Mouse (Mus musculus) G1E (cell line): ENCODE measurements around the gene Sim2.

ENCODE experiments used
- CTCF ChIP-seq: IDR thresholded peaks from 2 replicates; pipeline ENCODE4 v1.5.1; 2012; ENCODE audit warnings: low read depth, low read length, inconsistent platforms, mixed read lengths
- GATA1 ChIP-seq: IDR thresholded peaks from 2 replicates; pipeline ENCODE4 v1.6.1; 2012; ENCODE audit warnings: borderline replicate concordance, low read length, inconsistent platforms, mixed read lengths
- GATA2 ChIP-seq: IDR thresholded peaks from 2 replicates; pipeline ENCODE4 v1.6.1; 2012; ENCODE audit warnings: low read depth, low read length, inconsistent platforms, borderline replicate concordance
- POLR2AphosphoS5 ChIP-seq: IDR thresholded peaks from 2 replicates; pipeline ENCODE4 v1.6.1; 2012; ENCODE audit warnings: low read depth, low read length, inconsistent platforms; ENCODE audit not compliant: insufficient replicate concordance
- TAL1 ChIP-seq: conservative IDR thresholded peaks from 2 replicates; pipeline ENCODE4 v1.6.1; 2012; ENCODE audit warnings: low read depth, low read length, inconsistent platforms, mixed read lengths

DNA sequence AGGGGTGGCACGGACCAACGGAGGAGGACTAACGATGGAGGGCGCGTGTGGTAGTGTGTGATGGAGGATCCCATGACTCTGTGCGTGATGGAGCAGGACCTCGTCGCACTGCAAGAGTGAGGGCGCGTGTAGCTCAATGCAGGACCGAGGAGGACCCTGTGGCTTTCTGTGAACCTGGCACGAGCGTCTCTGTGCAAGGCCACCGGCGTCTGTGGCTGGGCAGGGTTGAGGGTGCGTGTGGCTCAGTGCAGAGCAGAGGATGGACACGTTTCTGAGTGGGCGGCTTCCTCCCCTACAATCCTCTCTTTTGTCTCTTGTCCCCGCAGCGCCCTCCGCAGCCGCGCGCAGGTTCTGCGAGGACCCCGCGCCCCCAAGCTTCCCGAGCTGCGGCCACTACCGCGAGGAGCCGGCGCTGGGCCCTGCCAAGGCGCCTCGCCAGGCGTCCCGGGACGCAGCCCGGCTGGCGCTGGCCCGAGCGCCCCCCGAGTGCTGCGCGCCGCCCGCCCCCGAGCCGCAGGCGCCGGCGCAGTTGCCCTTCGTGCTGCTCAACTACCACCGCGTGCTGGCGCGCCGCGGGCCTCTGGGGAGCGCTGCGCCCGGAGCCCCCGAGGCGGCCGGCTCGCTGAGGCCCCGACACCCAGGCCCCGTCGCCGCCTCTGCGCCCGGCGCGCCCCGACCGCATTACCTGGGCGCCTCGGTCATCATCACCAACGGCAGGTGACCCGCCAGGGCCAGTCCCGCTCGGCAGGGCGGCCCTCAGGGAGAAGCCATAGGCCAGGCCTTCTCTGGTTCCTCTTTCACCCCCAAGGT is 40.6 kb downstream of the Sim2 start:
- TF ChIP-seq CTCF = no peak
- no peak for TF ChIP-seq TAL1
- no peak for TF ChIP-seq POLR2AphosphoS5
- TF ChIP-seq GATA1 = no peak
- TF ChIP-seq GATA2 = no peak
